Mouse (Mus musculus) cortical plate, adult 2 months (tissue): Measurements from ENCODE around the gene Syne1. TPM values are rescaled to one million over a fixed set of nuclear protein-coding genes. Genes with fewer than 3 reads are reported as not detected.

Source experiments
- H3K27ac ChIP-seq: fragments of 200-500 bp; 2 replicates; pipeline ENCODE4 v1.5.1; 2012; ENCODE audit warnings: low read length, control low read depth, inconsistent platforms; ENCODE audit not compliant: insufficient read depth
- H3K4me1 ChIP-seq: fragments of 200-500 bp; 2 replicates; pipeline ENCODE4 v1.6.1; 2011; ENCODE audit warnings: low read length; ENCODE audit not compliant: control insufficient read depth, insufficient read depth
- H3K4me3 ChIP-seq: fragments of 200-500 bp; 2 replicates; pipeline ENCODE4 v1.5.1; 2011; ENCODE audit warnings: mild to moderate bottlenecking, low read length, control low read depth; ENCODE audit not compliant: insufficient read depth
- CTCF ChIP-seq: fragments of 200-500 bp; IDR thresholded peaks from 2 replicates; pipeline ENCODE4 v1.5.1; 2011; ENCODE audit warnings: mild to moderate bottlenecking, control low read depth, low read length; ENCODE audit not compliant: insufficient read depth; ENCODE audit errors: extremely low read depth
- POLR2A ChIP-seq: fragments of 200-500 bp; IDR thresholded peaks from 2 replicates; pipeline ENCODE4 v1.6.1; 2011; ENCODE audit warnings: mild to moderate bottlenecking, low read length, control low read depth; ENCODE audit not compliant: insufficient read depth; ENCODE audit errors: extremely low read depth
- polyA plus RNA-seq: library from polyadenylated mRNA; depleted of rRNA; stranded (reverse); fragments of >200 nt; gene quantifications from 2 replicates; pipeline ENCODE4 v1.2.3, GENCODE M21; 2012

Gene Syne1
- polyA plus RNA-seq, 1 experiment = 165 TPM

GRCm38 (mm10) chr10:5196267-5196666 lies 355.0 kb downstream of the Syne1 start:
- TF ChIP-seq POLR2A = no peak
- no peak for TF ChIP-seq CTCF
- Histone ChIP-seq H3K4me3 (no peak overlapping the region), H3K4me1 (peaks cover 4% of the 10 kb centered on the region; the same call in 1 of the 2 replicates), H3K27ac (no peak overlapping the region; the same call in 1 of the 2 replicates)

GRCm38 (mm10) chr10:5195288-5195687 lies 356.0 kb downstream of the Syne1 start:
- no peak for TF ChIP-seq POLR2A
- no peak for TF ChIP-seq CTCF
- peaks cover 4% of the 10 kb centered on the region; the same call in 1 of the 2 replicates for H3K4me1 ChIP-seq
- no peak overlapping the region for H3K4me3 ChIP-seq
- peak overlapping the region; percentile 38; the same call in 1 of the 2 replicates for H3K27ac ChIP-seq

GRCm38 (mm10) chr10:5194671-5195234 lies 356.5 kb downstream of the Syne1 start:
- TF ChIP-seq CTCF (no peak), POLR2A (peak; percentile 94)
- H3K27ac ChIP-seq = peak overlapping the region; percentile 85
- H3K4me3 ChIP-seq = peak overlapping the region; percentile 77
- peaks cover 4% of the 10 kb centered on the region; the same call in 1 of the 2 replicates for H3K4me1 ChIP-seq

GRCm38 (mm10) chr10:5194081-5194670 lies 357.1 kb downstream of the Syne1 start:
- TF ChIP-seq POLR2A = no peak
- no peak for TF ChIP-seq CTCF
- Histone ChIP-seq H3K27ac (peak overlapping the region; percentile 85), H3K4me1 (peaks cover 4% of the 10 kb centered on the region; the same call in 1 of the 2 replicates), H3K4me3 (peak overlapping the region; percentile 77)

- peaks cover 6% of the 10 kb centered on the region for H3K4me1 ChIP-seq
- H3K4me3 ChIP-seq = peak overlapping the region; percentile 77
- peak overlapping the region; percentile 15; the same call in 1 of the 2 replicates for H3K27ac ChIP-seq
- TF ChIP-seq POLR2A (0 out of 2 replicates have a peak, but pooled peaks have one; percentile 27), CTCF (no peak)
Measured at GRCm38 (mm10) chr10:5192861-5193490, 358.3 kb downstream of the Syne1 start.

- Histone ChIP-seq H3K27ac (no peak overlapping the region), H3K4me3 (no peak overlapping the region), H3K4me1 (peaks cover 8% of the 10 kb centered on the region)
- TF ChIP-seq CTCF (no peak), POLR2A (no peak; the same call in 1 of the 2 replicates)
Measured at GRCm38 (mm10) chr10:5190756-5191155, 360.5 kb downstream of the Syne1 start.

GRCm38 (mm10) chr10:5188890-5189289 lies 362.4 kb downstream of the Syne1 start:
- H3K27ac ChIP-seq = no peak overlapping the region
- H3K4me3 ChIP-seq = no peak overlapping the region
- H3K4me1 ChIP-seq = peaks cover 13% of the 10 kb centered on the region
- TF ChIP-seq CTCF = no peak
- TF ChIP-seq POLR2A = no peak

GRCm38 (mm10) chr10:5185156-5186083 lies 365.9 kb downstream of the Syne1 start:
- TF ChIP-seq POLR2A (no peak), CTCF (no peak)
- Histone ChIP-seq H3K4me3 (no peak overlapping the region), H3K4me1 (peaks cover 18% of the 10 kb centered on the region), H3K27ac (peak overlapping the region; percentile 71; the same call in 1 of the 2 replicates)

GRCm38 (mm10) chr10:5181771-5182176 lies 369.5 kb downstream of the Syne1 start:
- H3K4me3 ChIP-seq = no peak overlapping the region
- no peak for TF ChIP-seq POLR2A
- H3K27ac ChIP-seq = no peak overlapping the region
- H3K4me1 ChIP-seq = peaks cover 18% of the 10 kb centered on the region
